In the genomic region with DNA sequence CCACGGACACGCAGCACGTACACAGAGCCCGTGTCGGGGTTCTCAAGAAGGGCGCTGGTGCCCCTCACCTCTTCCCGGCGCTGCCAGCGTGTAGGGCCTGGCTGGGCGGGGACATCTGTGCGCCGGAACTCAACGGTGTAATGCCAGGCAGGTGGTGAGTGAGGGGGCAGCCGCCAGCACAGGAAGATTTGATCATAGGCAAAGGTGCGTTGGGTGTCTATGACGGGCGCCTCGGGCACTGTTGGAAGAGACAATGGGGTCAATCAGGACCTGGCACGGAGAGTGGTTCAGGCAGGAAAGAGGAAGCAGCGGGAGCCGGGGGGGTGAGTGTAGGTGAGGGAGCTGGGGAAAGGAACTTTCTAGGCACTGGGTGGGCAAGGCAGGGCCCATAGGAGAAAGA, we compare ENCODE assay signal across 18 mouse cellular contexts. TPM values are rescaled to one million over a fixed set of nuclear protein-coding genes. Genes with fewer than 3 reads are reported as not detected.
"Had no signal": no experiment of that assay in that cellular context is flagged by ENCODE, and none has a peak within 500 bp of the region (broad histone marks: within the 10 kb centered on the region; RNA-seq: fewer than 3 reads in every experiment).

No protein-coding gene starts in this region.

- H3K4me1 ChIP-seq: limb, embryonic 13.5 days had no signal

- H3K4me3 ChIP-seq: layer of hippocampus, adult 2 months; limb, embryonic 10.5 days; limb, embryonic 13.5 days; liver, embryonic 12.5 days; liver, embryonic 15.5 days; midbrain, embryonic 12.5 days; myocyte; neural tube, embryonic 13.5 days had no signal

- H3K4me2 ChIP-seq: limb, embryonic 13.5 days; liver, embryonic 12.5 days; liver, embryonic 15.5 days; midbrain, embryonic 12.5 days; neural tube, embryonic 13.5 days had no signal

- DNase-seq: kidney, postnatal 25 days; layer of hippocampus, adult 9-11 months; liver; lung, postnatal 4 days; thymus, postnatal 25 days had no signal

- H3K9ac ChIP-seq: limb, embryonic 13.5 days; liver, embryonic 12.5 days; liver, embryonic 15.5 days; midbrain, embryonic 12.5 days; neural tube, embryonic 13.5 days had no signal

- H3K36me3 ChIP-seq: liver, embryonic 12.5 days; liver, embryonic 15.5 days had no signal

- H3K27ac ChIP-seq: kidney, postnatal 0 days; layer of hippocampus, adult 2 months; limb, embryonic 10.5 days; limb, embryonic 13.5 days; liver, embryonic 12.5 days; liver, embryonic 15.5 days; midbrain, embryonic 12.5 days; neural tube, embryonic 13.5 days had no signal

- H3K9me3 ChIP-seq: limb, embryonic 10.5 days; limb, embryonic 13.5 days; liver, embryonic 12.5 days; liver, embryonic 15.5 days; midbrain, embryonic 12.5 days; neural tube, embryonic 13.5 days had no signal

- H3K27me3 ChIP-seq: limb, embryonic 13.5 days; midbrain, embryonic 12.5 days; neural tube, embryonic 13.5 days had no signal

- ATAC-seq: midbrain, embryonic 16.5 days had no signal

RNA-seq across cellular contexts. Expression of a gene that starts 8.4 kb away (rescaled TPM):
- total RNA-seq: megakaryocyte-erythroid progenitor cell, adult 5-6 weeks; monocyte, adult 5-6 weeks had no signal

RNA-seq across cellular contexts. Expression of a gene that starts 8.8 kb away (rescaled TPM):
- total RNA-seq: megakaryocyte progenitor cell, adult 5-6 weeks; megakaryocyte-erythroid progenitor cell, adult 5-6 weeks had no signal
- polyA plus RNA-seq: liver, embryonic 12.5 days; liver, embryonic 15.5 days had no signal
